Mouse (Mus musculus) heart, embryonic 10.5 days (tissue): ENCODE measurements at regions not wholly inside any gene's neighbourhood (a gene's known extent, or its start where the extent isn't known, plus 50 kb on each side); places are given as distances from the start of the nearest gene placed in this dataset.

Experiments used
- DNase-seq: peaks from one replicate; pipeline ENCODE4 v3.0.0-alpha.2; 2017; ENCODE audit warnings: low spot score
- H3K27ac ChIP-seq: fragments of 300-500 bp; sonication (generic); 2 replicates; pipeline ENCODE4 v1.5.1; 2016; ENCODE audit warnings: mild to moderate bottlenecking
- H3K27me3 ChIP-seq: fragments of 300-500 bp; sonication (generic); 2 replicates; pipeline ENCODE4 v1.6.1; 2016; ENCODE audit warnings: mild to moderate bottlenecking; ENCODE audit not compliant: poor library complexity, insufficient read depth, severe bottlenecking
- H3K36me3 ChIP-seq: fragments of 300-500 bp; sonication (generic); 2 replicates; pipeline ENCODE4 v1.6.1; 2016; ENCODE audit warnings: mild to moderate bottlenecking, moderate library complexity
- H3K4me1 ChIP-seq: fragments of 300-500 bp; sonication (generic); 2 replicates; pipeline ENCODE4 v1.6.1; 2016; ENCODE audit warnings: mild to moderate bottlenecking
- H3K4me3 ChIP-seq: fragments of 300-500 bp; sonication (generic); 2 replicates; pipeline ENCODE4 v1.5.1; 2016; ENCODE audit warnings: mild to moderate bottlenecking, moderate library complexity
- H3K9me3 ChIP-seq: fragments of 300-500 bp; sonication (generic); 2 replicates; pipeline ENCODE4 v1.6.1; 2016; ENCODE audit warnings: mild to moderate bottlenecking, moderate library complexity
- WGBS: fragments of 180-500 bp; shearing (Covaris S2); methylation state at CpG from one replicate; pipeline ENCODE4 v1.1.7; 2016; 5-methylcytosine and 5-hydroxymethylcytosine counted together

DNA sequence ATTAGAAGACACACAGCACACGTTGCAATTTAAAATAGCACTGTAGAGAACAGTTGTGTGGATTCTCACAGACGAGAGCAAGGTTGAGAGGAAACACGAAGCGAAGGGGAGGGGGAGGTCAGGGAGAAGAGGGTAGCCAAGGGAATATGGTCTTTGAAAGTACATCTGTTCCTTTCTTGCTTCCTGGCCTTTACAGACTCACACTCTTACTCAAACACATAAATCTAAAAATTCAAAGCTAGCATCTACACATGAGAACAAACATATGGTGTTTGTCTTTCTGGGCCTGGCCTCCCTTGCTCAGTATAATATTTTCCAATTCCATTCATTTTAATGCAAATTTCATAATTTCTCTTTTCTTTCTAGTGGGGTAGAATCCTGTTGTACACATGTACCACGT is 124.0 kb upstream of the Arrdc4 start:
- WGBS: 55% methylated on average over 5 of the region's 5 CpGs
- Histone ChIP-seq H3K4me3 (no peak overlapping the region), H3K36me3 (no peaks in the 10 kb centered on the region), H3K9me3 (no peaks in the 10 kb centered on the region), H3K27me3 (no peaks in the 10 kb centered on the region), H3K4me1 (no peaks in the 10 kb centered on the region), H3K27ac (no peak overlapping the region)
- no peak for DNase-seq

DNA sequence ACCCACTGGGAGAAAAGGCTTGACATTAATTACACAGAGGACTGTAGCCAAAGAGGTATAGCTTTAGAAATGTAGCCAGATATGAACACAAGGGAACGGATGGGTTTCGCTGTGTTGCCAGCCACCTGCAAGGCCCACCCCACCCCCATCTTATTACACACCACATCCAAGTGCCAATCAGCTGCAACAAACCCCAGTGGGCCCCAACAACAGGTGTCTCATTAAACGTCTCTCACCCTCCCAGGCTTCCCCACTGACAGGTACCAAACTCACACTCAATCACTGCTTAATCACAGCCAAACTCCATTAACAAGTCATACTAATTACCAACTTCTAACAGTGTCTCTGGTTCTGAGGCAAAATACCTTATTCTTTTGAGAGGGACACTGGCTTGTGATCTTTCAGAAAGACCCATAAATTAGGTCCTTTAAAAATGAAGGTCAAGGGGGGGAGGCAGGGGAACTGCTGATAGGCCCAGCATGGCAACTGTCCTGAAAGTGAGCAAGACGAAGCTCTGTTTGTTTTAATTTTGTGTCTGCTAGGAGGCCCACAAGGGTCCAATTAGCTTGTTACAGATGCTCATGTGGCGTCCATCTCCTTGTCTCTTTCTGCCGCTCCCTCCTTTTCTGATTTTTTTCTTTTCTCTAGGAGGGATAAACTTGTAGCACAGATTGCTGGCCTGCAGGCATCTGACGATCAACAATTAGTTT is 115.4 kb upstream of the Arrdc4 start:
- Histone ChIP-seq H3K27ac (no peak overlapping the region), H3K9me3 (no peaks in the 10 kb centered on the region), H3K36me3 (no peaks in the 10 kb centered on the region), H3K4me1 (no peaks in the 10 kb centered on the region), H3K27me3 (no peaks in the 10 kb centered on the region), H3K4me3 (no peak overlapping the region)
- 50% methylated on average over 7 of the region's 7 CpGs for WGBS
- no peak for DNase-seq

- Histone ChIP-seq H3K27ac (no peak overlapping the region), H3K9me3 (no peaks in the 10 kb centered on the region), H3K27me3 (no peaks in the 10 kb centered on the region), H3K4me1 (no peaks in the 10 kb centered on the region), H3K4me3 (no peak overlapping the region), H3K36me3 (no peaks in the 10 kb centered on the region)
- 63% methylated on average over 2 of the region's 2 CpGs for WGBS
- DNase-seq: no peak
These were observed 109.6 kb upstream of the Arrdc4 start for GRCm38 (mm10) chr7:68858471-68859210.

GRCm38 (mm10) chr7:68851981-68852575 is 103.0 kb upstream of the Arrdc4 start:
- Histone ChIP-seq H3K27ac (no peak overlapping the region), H3K4me3 (no peak overlapping the region), H3K36me3 (no peaks in the 10 kb centered on the region), H3K27me3 (no peaks in the 10 kb centered on the region), H3K9me3 (no peaks in the 10 kb centered on the region), H3K4me1 (peaks cover 9% of the 10 kb centered on the region)
- 48% methylated on average over 3 of the region's 3 CpGs for WGBS
- DNase-seq: no peak

DNA sequence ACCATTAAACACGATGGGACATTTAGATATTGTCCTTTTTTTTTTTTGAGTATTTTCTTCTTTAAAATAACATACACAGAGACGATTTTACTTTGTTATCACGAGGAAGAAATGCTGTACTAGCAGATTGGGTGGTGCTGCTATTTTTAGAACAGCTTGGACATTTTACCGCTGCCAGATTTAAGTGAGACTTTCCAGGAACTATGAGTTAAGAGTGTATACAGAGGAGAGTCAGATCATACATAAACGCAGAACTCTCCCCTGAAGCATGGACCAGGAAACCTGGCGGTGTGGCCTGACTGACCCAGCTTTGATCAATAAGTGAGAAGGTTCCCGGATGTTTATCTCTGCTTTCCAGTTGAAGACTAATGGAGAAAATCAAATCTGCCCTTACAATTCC is 95.6 kb upstream of the Arrdc4 start:
- H3K27me3 ChIP-seq: no peaks in the 10 kb centered on the region
- WGBS: 29% methylated on average over 7 of the region's 7 CpGs
- no peak overlapping the region for H3K4me3 ChIP-seq
- no peak for DNase-seq
- peak overlapping the region; percentile 59; the same call in 1 of the 2 replicates for H3K27ac ChIP-seq
- no peaks in the 10 kb centered on the region for H3K9me3 ChIP-seq
- H3K36me3 ChIP-seq: no peaks in the 10 kb centered on the region
- peaks cover 8% of the 10 kb centered on the region for H3K4me1 ChIP-seq

- Histone ChIP-seq H3K27me3 (no peaks in the 10 kb centered on the region), H3K36me3 (no peaks in the 10 kb centered on the region), H3K9me3 (no peaks in the 10 kb centered on the region), H3K4me3 (no peak overlapping the region), H3K4me1 (peaks cover 8% of the 10 kb centered on the region), H3K27ac (no peak overlapping the region)
- WGBS: 50% methylated on average over 4 of the region's 4 CpGs
- DNase-seq: no peak
These were observed 94.3 kb upstream of the Arrdc4 start for GRCm38 (mm10) chr7:68843374-68843773.

- H3K27ac ChIP-seq: no peak overlapping the region
- 42% methylated on average over 10 of the region's 10 CpGs for WGBS
- no peak for DNase-seq
These were observed 85.1 kb upstream of the Arrdc4 start for GRCm38 (mm10) chr7:68833977-68834791.

GRCm38 (mm10) chr7:68833517-68833916 is 84.5 kb upstream of the Arrdc4 start:
- DNase-seq: no peak
- Histone ChIP-seq H3K4me3 (no peak overlapping the region), H3K27ac (no peak overlapping the region), H3K4me1 (no peaks in the 10 kb centered on the region), H3K36me3 (no peaks in the 10 kb centered on the region), H3K27me3 (no peaks in the 10 kb centered on the region), H3K9me3 (no peaks in the 10 kb centered on the region)
- WGBS: 79% methylated on average over 7 of the region's 7 CpGs

More at GRCm38 (mm10) chr7:68833977-68834791, 85.1 kb upstream of the Arrdc4 start:
- no peaks in the 10 kb centered on the region for H3K36me3 ChIP-seq
- H3K9me3 ChIP-seq: no peaks in the 10 kb centered on the region
- H3K27me3 ChIP-seq: no peaks in the 10 kb centered on the region
- H3K4me3 ChIP-seq: no peak overlapping the region
- H3K4me1 ChIP-seq: no peaks in the 10 kb centered on the region

DNA sequence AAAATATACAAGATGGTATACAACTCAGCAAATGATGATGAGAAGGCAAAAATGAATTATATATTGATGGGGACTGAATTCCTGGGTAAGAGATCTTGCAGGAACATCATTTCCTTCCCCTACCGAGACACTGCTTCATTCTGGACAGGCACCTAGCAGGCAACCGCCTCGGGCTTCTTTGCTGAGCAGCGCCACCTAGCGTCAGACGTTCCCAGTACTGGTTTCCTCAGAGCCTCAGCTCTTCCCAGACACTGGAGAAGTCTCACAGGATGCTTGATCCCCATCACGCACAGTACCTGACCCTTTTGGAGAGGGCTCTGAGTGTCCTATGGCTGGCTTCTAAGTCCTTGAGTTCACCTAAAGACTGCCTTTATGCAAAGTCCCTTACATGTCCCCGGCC is 80.8 kb upstream of the Arrdc4 start:
- H3K4me3 ChIP-seq: no peak overlapping the region
- 0 out of 2 replicates have a peak, but pooled peaks cover 3% of the 10 kb centered on the region for H3K27me3 ChIP-seq
- peak; percentile 85 for DNase-seq
- no peaks in the 10 kb centered on the region for H3K4me1 ChIP-seq
- H3K36me3 ChIP-seq: no peaks in the 10 kb centered on the region
- WGBS: 17% methylated on average over 8 of the region's 8 CpGs
- no peaks in the 10 kb centered on the region for H3K9me3 ChIP-seq
- no peak overlapping the region for H3K27ac ChIP-seq

DNA sequence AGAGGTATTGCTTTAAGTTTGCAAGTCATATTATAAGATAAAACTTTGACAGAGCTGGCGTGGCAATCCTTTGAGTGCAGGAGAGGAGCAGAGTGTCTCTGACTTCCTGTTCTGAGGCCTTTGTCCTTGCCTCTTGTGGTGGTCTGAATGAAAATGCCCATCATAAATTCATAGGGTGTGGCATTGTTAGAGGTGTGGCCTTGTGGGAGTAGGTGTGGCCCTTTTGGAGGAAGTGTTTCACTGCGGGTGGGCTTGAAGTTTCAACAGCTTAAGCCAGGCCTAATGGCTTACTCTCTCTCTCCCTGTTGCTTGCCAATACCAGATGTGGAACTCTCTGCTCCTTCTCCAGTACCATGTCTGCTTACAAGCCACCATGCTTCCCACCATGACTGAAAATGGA is 75.4 kb upstream of the Arrdc4 start:
- Histone ChIP-seq H3K27me3 (0 out of 2 replicates have a peak, but pooled peaks cover 3% of the 10 kb centered on the region), H3K4me3 (no peak overlapping the region), H3K36me3 (no peaks in the 10 kb centered on the region), H3K27ac (no peak overlapping the region), H3K9me3 (no peaks in the 10 kb centered on the region), H3K4me1 (no peaks in the 10 kb centered on the region)
- 75% methylated on average over 2 of the region's 2 CpGs for WGBS
- DNase-seq: no peak

- 0 out of 2 replicates have a peak, but pooled peaks cover 3% of the 10 kb centered on the region for H3K27me3 ChIP-seq
- H3K9me3 ChIP-seq: no peaks in the 10 kb centered on the region
- no peak overlapping the region for H3K4me3 ChIP-seq
- no peaks in the 10 kb centered on the region for H3K36me3 ChIP-seq
- H3K4me1 ChIP-seq: no peaks in the 10 kb centered on the region
- no peak for DNase-seq
- 74% methylated on average over 2 of the region's 2 CpGs for whole genome bisulfite sequencing
- no peak overlapping the region for H3K27ac ChIP-seq
These were observed 74.6 kb upstream of the Arrdc4 start for GRCm38 (mm10) chr7:68823646-68824045.

DNA sequence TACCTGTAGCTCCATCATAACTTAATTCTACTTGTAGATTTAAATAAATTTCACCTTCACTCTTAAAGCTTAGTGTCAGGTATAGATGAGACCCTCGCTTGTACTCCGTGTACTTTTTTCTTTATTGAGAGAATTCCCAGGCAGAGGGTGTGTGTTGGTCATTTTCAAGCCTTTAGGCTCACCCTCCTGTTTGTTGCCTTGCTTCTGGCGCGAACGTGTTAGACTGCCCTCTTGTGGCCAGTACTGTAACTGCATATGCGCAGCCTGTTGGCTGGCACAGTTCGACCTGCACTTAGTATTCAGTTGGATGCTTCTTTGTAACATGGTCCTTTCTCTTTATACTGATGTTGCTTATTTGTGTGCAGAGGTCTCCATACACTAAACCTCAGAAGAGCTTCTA is 74.1 kb upstream of the Arrdc4 start:
- H3K4me3 ChIP-seq: no peak overlapping the region
- no peaks in the 10 kb centered on the region for H3K4me1 ChIP-seq
- no peak overlapping the region for H3K27ac ChIP-seq
- H3K9me3 ChIP-seq: no peaks in the 10 kb centered on the region
- 0 out of 2 replicates have a peak, but pooled peaks cover 3% of the 10 kb centered on the region for H3K27me3 ChIP-seq
- no peak for DNase-seq
- WGBS: 5% methylated on average over 7 of the region's 7 CpGs
- H3K36me3 ChIP-seq: no peaks in the 10 kb centered on the region
